Mouse (Mus musculus): ENCODE data around the gene Pigu.

DNA sequence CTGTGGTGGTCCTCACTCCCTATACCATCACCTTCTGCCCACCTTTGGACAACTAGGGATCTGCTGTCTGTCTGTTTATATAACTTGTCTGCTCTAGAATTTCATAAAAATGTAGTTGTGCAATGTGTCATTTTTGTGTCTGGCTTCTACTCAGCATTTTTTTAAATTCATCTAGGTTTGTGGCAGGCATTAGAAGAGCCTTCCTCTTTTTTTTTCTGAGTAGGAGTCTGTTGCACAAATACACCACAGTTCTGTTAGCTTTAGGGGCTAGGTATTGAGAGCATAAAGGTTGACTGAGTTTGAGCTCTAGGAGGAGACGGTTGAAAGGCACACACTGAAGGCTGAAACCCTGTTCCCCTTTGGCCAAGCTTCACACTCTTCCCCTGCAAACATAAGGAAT lies 16.1 kb upstream of the Pigu start:
- no peak for TF ChIP-seq CTCF (IDR thresholded peaks at IDR 0.05; ENCODE audit: low read depth, low read length)
- TF ChIP-seq POLR2A (IDR thresholded peaks at IDR 0.05; ENCODE audit: extremely low read depth, insufficient read depth, low read length) = no peak
